Mouse (Mus musculus): ENCODE data around the gene Lpar6. TPM values are rescaled to one million over a fixed set of nuclear protein-coding genes. Genes with fewer than 3 reads are reported as not detected.

Lpar6 gene
- total RNA-seq, 2 experiments from 2014 or later = 4.2 to 5.1 TPM

- no peak for DNase-seq
Measured at GRCm38 (mm10) chr14:73255426-73255970, 17.8 kb downstream of the Lpar6 start.

- DNase-seq = no peak
Measured at GRCm38 (mm10) chr14:73257348-73257747, 19.7 kb downstream of the Lpar6 start.

GRCm38 (mm10) chr14:73258181-73258580, 20.5 kb downstream of the Lpar6 start:
- peak in 1 of 2 experiments; percentile 19 for DNase-seq

- DNase-seq = no peak
Measured at GRCm38 (mm10) chr14:73262210-73262609, 24.5 kb downstream of the Lpar6 start.

GRCm38 (mm10) chr14:73266166-73266565, 28.5 kb downstream of the Lpar6 start:
- no peak for DNase-seq

GRCm38 (mm10) chr14:73271807-73272206, 34.1 kb downstream of the Lpar6 start:
- DNase-seq = no peak

GRCm38 (mm10) chr14:73279096-73279495, 41.4 kb downstream of the Lpar6 start:
- DNase-seq = no peak

GRCm38 (mm10) chr14:73280996-73281395, 43.3 kb downstream of the Lpar6 start:
- DNase-seq = peak in 1 of 2 experiments; percentile 4

GRCm38 (mm10) chr14:73289915-73290314, 52.2 kb downstream of the Lpar6 start:
- DNase-seq = no peak

GRCm38 (mm10) chr14:73292434-73292833, 54.7 kb downstream of the Lpar6 start:
- DNase-seq = no peak

Small RNAs within 50 kb of the gene (microRNA-seq; reads per million reads assigned to microRNA genes)
- not detected for gene Mir687

Other genes with a start within 250 kb of the Lpar6 start
- 1 to 10 TPM; 1.3 to 1.5 TPM for gene Cysltr2, start 188.8 kb upstream of the Lpar6 start, total RNA-seq (2021)
- 10 to 100 TPM; 32.2 to 37.1 TPM for gene Rcbtb2, start 114.9 kb upstream of the Lpar6 start, total RNA-seq (2021)
- gene Rb1, start 87.9 kb downstream of the Lpar6 start, total RNA-seq (2021) = 10 to 100 TPM; 20.4 to 21.6 TPM
- 1,000 to 10,000 TPM in 1 of 2 experiments, 100 to 1,000 TPM in 1; 995 to 1,086 TPM for gene Itm2b, start 147.4 kb downstream of the Lpar6 start, total RNA-seq (2021)

Measured in adrenal gland, postnatal 36 days (tissue).